Comparison of ENCODE assay signal across 12 mouse cellular contexts in genomic region chr2:157430667-157431429, GRCm38 (mm10). TPM values are rescaled to one million over a fixed set of nuclear protein-coding genes. Genes with fewer than 3 reads are reported as not detected.
DNase-seq lines count a peak whose midpoint lies in the region; ATAC-seq and TF ChIP-seq lines count a peak whose summit lies in the region.
"Had no signal": no experiment of that assay in that cellular context is flagged by ENCODE, and none has a peak within 500 bp of the region (broad histone marks: within the 10 kb centered on the region; RNA-seq: fewer than 3 reads in every experiment).

No protein-coding gene starts in this region.

- H3K36me3 ChIP-seq in E14TG2a.4 (ENCODE audit: insufficient read depth, low read length), result peaks cover 70% of the 10 kb centered on the region
- peaks cover 87% of the 10 kb centered on the region for H3K36me3 ChIP-seq in embryonic facial prominence, embryonic 10.5 days (replicated peaks)
- no peaks in the 10 kb centered on the region for H3K36me3 ChIP-seq in kidney, postnatal 0 days (ENCODE audit: insufficient read depth, low read length)
- H3K36me3 ChIP-seq: lung, embryonic 15.5 days had no signal

- no peak overlapping the region for H3K4me2 ChIP-seq in kidney, postnatal 0 days (ENCODE audit: low read length)
- H3K4me2 ChIP-seq: lung, embryonic 15.5 days had no signal

- no peaks in the 10 kb centered on the region for H3K9me3 ChIP-seq in E14TG2a.4 (ENCODE audit: low read length)
- no peaks in the 10 kb centered on the region for H3K9me3 ChIP-seq in embryonic facial prominence, embryonic 10.5 days
- no peaks in the 10 kb centered on the region for H3K9me3 ChIP-seq in kidney, postnatal 0 days (replicated peaks; ENCODE audit: low read length)
- H3K9me3 ChIP-seq: lung, embryonic 15.5 days had no signal

- ATAC-seq in kidney, postnatal 0 days (replicated peaks; ENCODE audit: low FRiP score, low read depth), result no peak
- ATAC-seq: forebrain, embryonic 16.5 days had no signal

- no peaks in the 10 kb centered on the region for H3K27me3 ChIP-seq in E14TG2a.4 (ENCODE audit: insufficient read depth, low read length)
- no peaks in the 10 kb centered on the region for H3K27me3 ChIP-seq in embryonic facial prominence, embryonic 10.5 days (replicated peaks; ENCODE audit: low read depth, poor library complexity, severe bottlenecking)
- no peaks in the 10 kb centered on the region for H3K27me3 ChIP-seq in kidney, postnatal 0 days (ENCODE audit: insufficient read depth, low read length)
- H3K27me3 ChIP-seq: lung, embryonic 15.5 days had no signal

- H3K4me1 ChIP-seq in E14TG2a.4 (replicated peaks; ENCODE audit: low read depth, low read length), result peaks cover 100% of the 10 kb centered on the region
- peaks cover 94% of the 10 kb centered on the region for H3K4me1 ChIP-seq in embryonic facial prominence, embryonic 10.5 days
- peaks cover 9% of the 10 kb centered on the region for H3K4me1 ChIP-seq in kidney, postnatal 0 days (replicated peaks; ENCODE audit: insufficient read depth, low read length)

- peak overlapping the region; percentile 98 for H3K27ac ChIP-seq in layer of hippocampus, adult 2 months
- H3K27ac ChIP-seq in embryonic facial prominence, embryonic 10.5 days (replicated peaks), result peak overlapping the region; percentile 73
- H3K27ac ChIP-seq in kidney, postnatal 0 days, result no peak overlapping the region

- H3K9ac ChIP-seq in kidney, postnatal 0 days (ENCODE audit: low read depth, low read length), result no peak overlapping the region

- DNase-seq in layer of hippocampus, adult 2 months (ENCODE audit: low spot score in 2 of 2), result no peak
- no peak for DNase-seq in layer of hippocampus, postnatal 14 days (ENCODE audit: low spot score in 2 of 2)
- DNase-seq in embryonic facial prominence, embryonic 10.5 days (ENCODE audit: low spot score), result no peak
- DNase-seq in kidney, postnatal 0 days (ENCODE audit: low spot score), result no peak
- no peak for DNase-seq in B cell, adult 2 months
- no peak for DNase-seq in thymus, postnatal 36 days
- DNase-seq: heart, adult 18-20 months; left cerebral cortex, postnatal 4 days had no signal

- WGBS in embryonic facial prominence, embryonic 10.5 days, result 79% methylated on average over 4 of the region's 4 CpGs
- 86% methylated on average over 4 of the region's 4 CpGs for WGBS in kidney, postnatal 0 days

- no peak overlapping the region for H3K4me3 ChIP-seq in layer of hippocampus, adult 2 months
- H3K4me3 ChIP-seq in E14TG2a.4 (replicated peaks; ENCODE audit: low read length), result peak overlapping the region; percentile 61
- no peak overlapping the region for H3K4me3 ChIP-seq in embryonic facial prominence, embryonic 10.5 days
- no peak overlapping the region for H3K4me3 ChIP-seq in kidney, postnatal 0 days (replicated peaks; ENCODE audit: low read depth, low read length)
- H3K4me3 ChIP-seq: lung, embryonic 15.5 days; myocyte had no signal

- TF ChIP-seq CTCF in layer of hippocampus, adult 2 months (conservative IDR thresholded peaks at IDR 0.05), result no peak
- no peak for TF ChIP-seq CTCF in E14TG2a.4 (conservative IDR thresholded peaks at IDR 0.05; ENCODE audit: low read length)
- peak; percentile 38; the same call in 1 of the 2 replicates for TF ChIP-seq CTCF in kidney, postnatal 0 days (IDR thresholded peaks at IDR 0.05; ENCODE audit: low read depth)

RNA-seq across cellular contexts. Expression of gene Src, which starts 12.6 kb away (rescaled TPM):
- total RNA-seq in layer of hippocampus, adult 2 months (2021), result 100 to 1,000 TPM; 150 to 156 TPM
- 100 to 1,000 TPM; 117 to 118 TPM for total RNA-seq in layer of hippocampus, postnatal 14 days (2021)
- polyA plus RNA-seq in embryonic facial prominence, embryonic 10.5 days (2016; fragmentation: Nextera tagmentation; extraction: Ambion mirVana), result 22.1 and 23.1 TPM in 2 replicates
- polyA plus RNA-seq in kidney, postnatal 0 days (2015; fragmentation: Nextera tagmentation; extraction: Ambion mirVana), result 14.0 TPM in 2 replicates
